Mouse (Mus musculus) myocyte (in vitro differentiated cells): ENCODE measurements around the gene Trim33. TPM values are rescaled to one million over a fixed set of nuclear protein-coding genes. Genes with fewer than 3 reads are reported as not detected.

Experiments
- H3K27me3 ChIP-seq: one replicate; pipeline ENCODE4 v1.6.1; 2011; ENCODE audit not compliant: control insufficient read depth, insufficient read depth, insufficient read length
- H3K36me3 ChIP-seq: one replicate; pipeline ENCODE4 v1.6.1; 2011; ENCODE audit not compliant: control insufficient read depth, insufficient read depth
- H3K4me2 ChIP-seq: one replicate; pipeline ENCODE4 v1.6.1; 2011; ENCODE audit warnings: low read depth, control low read depth
- H3K4me3 ChIP-seq: one replicate; pipeline ENCODE4 v1.5.1; 2011; ENCODE audit warnings: mild to moderate bottlenecking, control low read depth, moderate library complexity
- H3K79me2 ChIP-seq: one replicate; pipeline ENCODE4 v1.6.1; 2011; ENCODE audit not compliant: control insufficient read depth, insufficient read depth
- H3ac ChIP-seq: one replicate; pipeline ENCODE4 v1.6.1; 2011; ENCODE audit not compliant: control insufficient read depth, insufficient read length
- CEBPB ChIP-seq: IDR thresholded peaks from 2 replicates; pipeline ENCODE4 v1.6.1; 2011; ENCODE audit warnings: mild to moderate bottlenecking, moderate library complexity; ENCODE audit not compliant: poor library complexity, insufficient read depth, severe bottlenecking
- E2F4 ChIP-seq: IDR thresholded peaks from one replicate; pipeline ENCODE4 v1.6.1; 2011; ENCODE audit warnings: mild to moderate bottlenecking, control low read depth, moderate library complexity; ENCODE audit not compliant: insufficient read depth
- MAX ChIP-seq: IDR thresholded peaks from one replicate; pipeline ENCODE4 v1.6.1; 2011; ENCODE audit warnings: low read depth, mild to moderate bottlenecking, control low read depth
- MYOD1 ChIP-seq, 3 experiments: IDR thresholded peaks; one replicate each; pipeline ENCODE4 v1.6.1; 2011; ENCODE audit warnings: control low read depth in 2 of 3, low read depth in 2 of 3, mild to moderate bottlenecking in 2 of 3, moderate library complexity in 1 of 3; ENCODE audit not compliant: insufficient read length in 2 of 3, control insufficient read depth in 1 of 3
- MYOG ChIP-seq, 3 experiments: IDR thresholded peaks; one replicate each; pipeline ENCODE4 v1.6.1; 2011; ENCODE audit warnings: control low read depth in 2 of 3, low read depth in 2 of 3, mild to moderate bottlenecking in 2 of 3; ENCODE audit not compliant: insufficient read length in 2 of 3, control insufficient read depth in 1 of 3, insufficient read depth in 1 of 3
- POLR2A ChIP-seq: IDR thresholded peaks from one replicate; pipeline ENCODE4 v1.6.1; 2011; ENCODE audit warnings: low read depth, mild to moderate bottlenecking, control low read depth, moderate library complexity; ENCODE audit not compliant: insufficient read length
- POLR2AphosphoS2 ChIP-seq: IDR thresholded peaks from one replicate; pipeline ENCODE4 v1.6.1; 2011; ENCODE audit warnings: low read depth, control low read depth; ENCODE audit not compliant: insufficient read length
- REST ChIP-seq: IDR thresholded peaks from one replicate; pipeline ENCODE4 v1.6.1; 2011; ENCODE audit warnings: mild to moderate bottlenecking, control low read depth, moderate library complexity; ENCODE audit not compliant: insufficient read depth, insufficient read length
- SRF ChIP-seq: IDR thresholded peaks from one replicate; pipeline ENCODE4 v1.6.1; 2011; ENCODE audit warnings: low read depth; ENCODE audit not compliant: control insufficient read depth, insufficient read length
- TCF12 ChIP-seq: IDR thresholded peaks from one replicate; pipeline ENCODE4 v1.6.1; 2011; ENCODE audit warnings: mild to moderate bottlenecking, control low read depth; ENCODE audit not compliant: poor library complexity, insufficient read depth, severe bottlenecking
- TCF3 ChIP-seq: IDR thresholded peaks from one replicate; pipeline ENCODE4 v1.6.1; 2011; ENCODE audit warnings: low read depth, control low read depth; ENCODE audit not compliant: insufficient read length
- USF1 ChIP-seq: IDR thresholded peaks from one replicate; pipeline ENCODE4 v1.6.1; 2011; ENCODE audit warnings: low read depth, mild to moderate bottlenecking, control low read depth, moderate library complexity
- polyA plus RNA-seq: library from polyadenylated mRNA; unstranded; fragments of >200 nt; fragmentation: generic; extraction: Trizol; gene quantifications from one replicate; pipeline ENCODE4 v1.2.1, GENCODE M21; 2012; ENCODE audit warnings: missing spikeins

Trim33 gene
- polyA plus RNA-seq, 1 experiment: 5.6 TPM

- Histone ChIP-seq H3K4me3 (no peak overlapping the region), H3K36me3 (no peaks in the 10 kb centered on the region)
- TF ChIP-seq POLR2A: no peak
- no peak for TF ChIP-seq MYOD1 (IDR thresholded peaks at IDR 0.05; ENCODE audit: control insufficient read depth in 1 of 3, insufficient read length in 2 of 3, low read depth in 2 of 3)
- TF ChIP-seq E2F4: no peak
- TF ChIP-seq TCF3: no peak
- no peak for TF ChIP-seq USF1
- no peak for TF ChIP-seq MYOG (IDR thresholded peaks at IDR 0.05; ENCODE audit: control insufficient read depth in 1 of 3, insufficient read depth in 1 of 3, insufficient read length in 2 of 3, low read depth in 2 of 3)
- no peak for TF ChIP-seq MAX
- TF ChIP-seq TCF12: no peak
- no peak for TF ChIP-seq CEBPB
- no peak for TF ChIP-seq REST
- no peak for TF ChIP-seq SRF
- TF ChIP-seq POLR2AphosphoS2: no peak
These were observed 94.9 kb downstream of the Trim33 start for GRCm38 (mm10) chr3:103374028-103374427.

GRCm38 (mm10) chr3:103375181-103375855 is 96.2 kb downstream of the Trim33 start:
- Histone ChIP-seq H3K27me3 (no peaks in the 10 kb centered on the region), H3ac (no peak overlapping the region), H3K4me3 (no peak overlapping the region), H3K79me2 (no peaks in the 10 kb centered on the region), H3K36me3 (no peaks in the 10 kb centered on the region), H3K4me2 (peak overlapping the region; percentile 14)
- TF ChIP-seq MAX: no peak
- no peak for TF ChIP-seq TCF3
- TF ChIP-seq POLR2A: no peak
- no peak for TF ChIP-seq E2F4
- TF ChIP-seq SRF: no peak
- no peak for TF ChIP-seq MYOD1 (IDR thresholded peaks at IDR 0.05; ENCODE audit: control insufficient read depth in 1 of 3, insufficient read length in 2 of 3, low read depth in 2 of 3)
- TF ChIP-seq POLR2AphosphoS2: no peak
- no peak for TF ChIP-seq USF1
- TF ChIP-seq CEBPB: no peak

More at GRCm38 (mm10) chr3:103374028-103374427, 94.9 kb downstream of the Trim33 start:
- Histone ChIP-seq H3K27me3 (no peaks in the 10 kb centered on the region), H3ac (no peak overlapping the region), H3K4me2 (no peak overlapping the region), H3K79me2 (no peaks in the 10 kb centered on the region)

GRCm38 (mm10) chr3:103378018-103378417 is 98.9 kb downstream of the Trim33 start:
- Histone ChIP-seq H3K27me3 (no peaks in the 10 kb centered on the region), H3K36me3 (no peaks in the 10 kb centered on the region), H3K4me2 (no peak overlapping the region), H3K4me3 (no peak overlapping the region), H3K79me2 (no peaks in the 10 kb centered on the region), H3ac (no peak overlapping the region)
- no peak for TF ChIP-seq POLR2AphosphoS2
- TF ChIP-seq E2F4: no peak
- TF ChIP-seq CEBPB: no peak
- no peak for TF ChIP-seq TCF12
- no peak for TF ChIP-seq SRF

DNA sequence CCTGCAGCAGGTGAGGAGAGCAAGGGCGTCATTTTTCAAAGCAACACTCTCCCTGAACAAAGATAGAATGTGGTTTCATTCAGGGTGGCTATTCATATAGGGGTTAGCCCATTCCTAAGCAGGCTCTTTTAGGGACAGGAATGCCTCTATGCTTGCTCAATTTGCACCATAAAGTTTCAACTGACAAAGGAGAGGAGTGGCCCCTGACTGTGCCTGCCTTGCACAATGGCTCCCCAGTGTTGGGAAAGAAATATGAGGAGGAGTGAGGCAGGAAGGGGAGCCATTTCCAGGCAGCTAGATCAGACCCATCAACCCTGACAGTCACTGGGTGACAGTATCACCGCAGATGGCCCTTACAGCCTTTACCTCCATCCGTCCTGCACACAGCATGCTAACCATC is 100.3 kb downstream of the Trim33 start:
- Histone ChIP-seq H3K4me3 (no peak overlapping the region), H3K36me3 (no peaks in the 10 kb centered on the region), H3K4me2 (no peak overlapping the region), H3K27me3 (no peaks in the 10 kb centered on the region), H3ac (no peak overlapping the region), H3K79me2 (no peaks in the 10 kb centered on the region)
- TF ChIP-seq POLR2A (no peak), CEBPB (no peak), MYOG (IDR thresholded peaks at IDR 0.05; ENCODE audit: control insufficient read depth in 1 of 3, insufficient read depth in 1 of 3, insufficient read length in 2 of 3, low read depth in 2 of 3) (no peak), MAX (no peak), USF1 (no peak), TCF3 (no peak), POLR2AphosphoS2 (no peak), TCF12 (no peak), MYOD1 (IDR thresholded peaks at IDR 0.05; ENCODE audit: control insufficient read depth in 1 of 3, insufficient read length in 2 of 3, low read depth in 2 of 3) (no peak), SRF (no peak), REST (no peak), E2F4 (no peak)

- TF ChIP-seq E2F4: no peak
- no peak for TF ChIP-seq CEBPB
- TF ChIP-seq TCF3: no peak
- no peak for TF ChIP-seq MAX
- TF ChIP-seq MYOD1 (IDR thresholded peaks at IDR 0.05; ENCODE audit: control insufficient read depth in 1 of 3, insufficient read length in 2 of 3, low read depth in 2 of 3): no peak
- no peak for TF ChIP-seq POLR2AphosphoS2
- no peak for TF ChIP-seq USF1
- no peak for TF ChIP-seq TCF12
- H3K4me2 ChIP-seq: no peak overlapping the region
- no peaks in the 10 kb centered on the region for H3K36me3 ChIP-seq
- H3K27me3 ChIP-seq: no peaks in the 10 kb centered on the region
- no peak overlapping the region for H3ac ChIP-seq
- H3K79me2 ChIP-seq: no peaks in the 10 kb centered on the region
- H3K4me3 ChIP-seq: no peak overlapping the region
These were observed 101.7 kb downstream of the Trim33 start for GRCm38 (mm10) chr3:103380814-103381213.
